Mouse (Mus musculus): ENCODE measurements around the gene Tpo. TPM values are rescaled to one million over a fixed set of nuclear protein-coding genes. Genes with fewer than 3 reads are reported as not detected.

Tpo gene
- polyA plus RNA-seq (2017; shearing (Covaris generic)): not detected

GRCm38 (mm10) chr12:30132524-30132923 is at the start of gene Tpo:
Gene Tpo, minus strand, starts transcription at chr12:30132624.

Other genes with a start within 250 kb of the Tpo start
- gene Pxdn, start 195.0 kb downstream of the Tpo start, polyA plus RNA-seq (2017; shearing (Covaris generic)): not detected
- not detected for gene Sntg2, start 240.8 kb upstream of the Tpo start, polyA plus RNA-seq (2017; shearing (Covaris generic))